Mouse (Mus musculus): ENCODE results near the gene Gm4353.

DNA sequence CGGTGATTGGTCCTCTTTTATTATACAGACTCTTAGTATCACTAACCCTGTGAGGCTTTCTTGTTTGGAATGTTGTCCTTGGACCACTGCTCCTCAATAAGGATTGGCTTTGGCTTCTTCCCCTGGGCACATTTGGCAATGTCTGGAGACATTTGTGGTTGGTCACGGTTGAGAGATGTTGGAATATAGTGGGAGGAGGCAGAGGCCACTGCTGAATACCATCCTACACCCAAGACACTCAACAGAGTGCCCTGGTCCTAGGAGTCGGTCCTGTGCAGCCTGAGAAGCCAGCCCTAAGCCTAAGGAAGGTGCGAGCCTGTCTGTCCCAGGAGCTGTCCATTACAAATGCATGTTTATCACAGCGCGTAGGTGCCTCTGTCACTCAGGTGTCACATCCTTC is 27.1 kb upstream of the Gm4353 start:
- TF ChIP-seq CTCF (conservative IDR thresholded peaks at IDR 0.05; ENCODE audit: low read length) (no peak), NANOG (IDR thresholded peaks at IDR 0.05; ENCODE audit: borderline replicate concordance, low read length) (no peak)
